Mouse (Mus musculus): ENCODE measurements at regions not wholly inside any gene's neighbourhood (a gene's known extent, or its start where the extent isn't known, plus 50 kb on each side); places are given as distances from the start of the nearest gene placed in this dataset.

DNA sequence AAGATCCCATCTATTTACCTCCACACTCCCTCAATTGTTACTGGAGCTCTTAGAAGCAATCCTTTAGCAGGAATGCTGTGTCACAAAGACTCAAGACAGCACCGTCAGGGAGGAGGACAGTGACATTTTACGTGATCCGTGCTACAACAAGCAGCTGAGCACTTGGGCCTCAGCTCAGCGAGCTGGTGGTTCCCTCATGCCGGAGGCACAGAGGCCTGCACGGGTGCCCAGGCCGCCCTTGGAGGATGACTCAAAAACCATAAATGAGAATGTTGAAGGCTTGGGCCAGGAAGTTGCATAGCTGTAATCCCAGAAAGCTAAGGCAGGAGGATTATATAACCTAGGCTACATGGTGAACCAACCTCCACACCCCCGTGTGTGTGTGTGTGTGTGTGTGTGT, 89.6 kb upstream of the Spred2 start:
- Histone ChIP-seq H3K27me3 (ENCODE audit: control insufficient read depth, insufficient read depth, low read length, poor library complexity, severe bottlenecking) (no peaks in the 10 kb centered on the region), H3K4me3 (ENCODE audit: low read depth, low read length) (peak overlapping the region; percentile 16), H3K9ac (ENCODE audit: low read depth, poor library complexity, severe bottlenecking) (peak overlapping the region; percentile 70; the same call in 1 of the 2 replicates), H3K4me1 (ENCODE audit: control insufficient read depth, insufficient read depth, low read length) (no peaks in the 10 kb centered on the region), H3K36me3 (ENCODE audit: control insufficient read depth, insufficient read depth, low read length, poor library complexity, severe bottlenecking) (0 out of 2 replicates have a peak, but pooled peaks cover 2% of the 10 kb centered on the region), H3K9me3 (replicated peaks; ENCODE audit: control insufficient read depth, insufficient read depth, low read length, poor library complexity, severe bottlenecking) (no peaks in the 10 kb centered on the region), H3K27ac (ENCODE audit: insufficient read depth, low read length) (peak overlapping the region; percentile 46; the same call in 1 of the 2 replicates)
- TF ChIP-seq CTCF (IDR thresholded peaks at IDR 0.05; ENCODE audit: low read depth, low read length) (no peak), POLR2A (IDR thresholded peaks at IDR 0.05; ENCODE audit: insufficient read depth, low read length) (no peak), EP300 (IDR thresholded peaks at IDR 0.05; ENCODE audit: insufficient read depth, low read depth, low read length) (no peak)

- peak overlapping the region; percentile 70 for H3K9ac ChIP-seq (ENCODE audit: low read depth, poor library complexity, severe bottlenecking)
- no peaks in the 10 kb centered on the region for H3K4me1 ChIP-seq (ENCODE audit: control insufficient read depth, insufficient read depth, low read length)
- peak overlapping the region; percentile 46; the same call in 1 of the 2 replicates for H3K27ac ChIP-seq (ENCODE audit: insufficient read depth, low read length)
- 0 out of 2 replicates have a peak, but pooled peaks cover 2% of the 10 kb centered on the region for H3K36me3 ChIP-seq (ENCODE audit: control insufficient read depth, insufficient read depth, low read length, poor library complexity, severe bottlenecking)
- no peaks in the 10 kb centered on the region for H3K27me3 ChIP-seq (ENCODE audit: control insufficient read depth, insufficient read depth, low read length, poor library complexity, severe bottlenecking)
- H3K4me3 ChIP-seq (ENCODE audit: low read depth, low read length): peak overlapping the region; percentile 87
- TF ChIP-seq CTCF (IDR thresholded peaks at IDR 0.05; ENCODE audit: low read depth, low read length): peak; percentile 48
- no peak for TF ChIP-seq EP300 (IDR thresholded peaks at IDR 0.05; ENCODE audit: insufficient read depth, low read depth, low read length)
- TF ChIP-seq POLR2A (IDR thresholded peaks at IDR 0.05; ENCODE audit: insufficient read depth, low read length): no peak
- no peaks in the 10 kb centered on the region for H3K9me3 ChIP-seq (replicated peaks; ENCODE audit: control insufficient read depth, insufficient read depth, low read length, poor library complexity, severe bottlenecking)
Observed at GRCm38 (mm10) chr11:19835221-19835745, 88.9 kb upstream of the Spred2 start.

GRCm38 (mm10) chr11:19838932-19839331, 85.2 kb upstream of the Spred2 start:
- Histone ChIP-seq H3K36me3 (ENCODE audit: control insufficient read depth, insufficient read depth, low read length, poor library complexity, severe bottlenecking) (0 out of 2 replicates have a peak, but pooled peaks cover 2% of the 10 kb centered on the region), H3K4me3 (ENCODE audit: low read depth, low read length) (no peak overlapping the region), H3K9ac (ENCODE audit: low read depth, poor library complexity, severe bottlenecking) (no peak overlapping the region), H3K9me3 (replicated peaks; ENCODE audit: control insufficient read depth, insufficient read depth, low read length, poor library complexity, severe bottlenecking) (no peaks in the 10 kb centered on the region), H3K27me3 (ENCODE audit: control insufficient read depth, insufficient read depth, low read length, poor library complexity, severe bottlenecking) (no peaks in the 10 kb centered on the region), H3K4me1 (ENCODE audit: control insufficient read depth, insufficient read depth, low read length) (no peaks in the 10 kb centered on the region), H3K27ac (ENCODE audit: insufficient read depth, low read length) (no peak overlapping the region)
- TF ChIP-seq CTCF (IDR thresholded peaks at IDR 0.05; ENCODE audit: low read depth, low read length) (no peak), POLR2A (IDR thresholded peaks at IDR 0.05; ENCODE audit: insufficient read depth, low read length) (no peak), EP300 (IDR thresholded peaks at IDR 0.05; ENCODE audit: insufficient read depth, low read depth, low read length) (no peak)

GRCm38 (mm10) chr11:19843084-19843483, 81.1 kb upstream of the Spred2 start:
- Histone ChIP-seq H3K36me3 (ENCODE audit: control insufficient read depth, insufficient read depth, low read length, poor library complexity, severe bottlenecking) (no peaks in the 10 kb centered on the region), H3K4me3 (ENCODE audit: low read depth, low read length) (no peak overlapping the region), H3K4me1 (ENCODE audit: control insufficient read depth, insufficient read depth, low read length) (no peaks in the 10 kb centered on the region), H3K9ac (ENCODE audit: low read depth, poor library complexity, severe bottlenecking) (no peak overlapping the region), H3K27ac (ENCODE audit: insufficient read depth, low read length) (no peak overlapping the region), H3K27me3 (ENCODE audit: control insufficient read depth, insufficient read depth, low read length, poor library complexity, severe bottlenecking) (no peaks in the 10 kb centered on the region), H3K9me3 (replicated peaks; ENCODE audit: control insufficient read depth, insufficient read depth, low read length, poor library complexity, severe bottlenecking) (no peaks in the 10 kb centered on the region)
- TF ChIP-seq POLR2A (IDR thresholded peaks at IDR 0.05; ENCODE audit: insufficient read depth, low read length): no peak
- TF ChIP-seq EP300 (IDR thresholded peaks at IDR 0.05; ENCODE audit: insufficient read depth, low read depth, low read length): no peak
- no peak for TF ChIP-seq CTCF (IDR thresholded peaks at IDR 0.05; ENCODE audit: low read depth, low read length)

GRCm38 (mm10) chr11:19847910-19848309, 76.3 kb upstream of the Spred2 start:
- peak overlapping the region; percentile 65 for H3K4me3 ChIP-seq (ENCODE audit: low read depth, low read length)
- peak overlapping the region; percentile 73 for H3K9ac ChIP-seq (ENCODE audit: low read depth, poor library complexity, severe bottlenecking)
- no peaks in the 10 kb centered on the region for H3K27me3 ChIP-seq (ENCODE audit: control insufficient read depth, insufficient read depth, low read length, poor library complexity, severe bottlenecking)
- peak; percentile 67 for TF ChIP-seq POLR2A (IDR thresholded peaks at IDR 0.05; ENCODE audit: insufficient read depth, low read length)
- no peak for TF ChIP-seq EP300 (IDR thresholded peaks at IDR 0.05; ENCODE audit: insufficient read depth, low read depth, low read length)
- H3K36me3 ChIP-seq (ENCODE audit: control insufficient read depth, insufficient read depth, low read length, poor library complexity, severe bottlenecking): no peaks in the 10 kb centered on the region
- no peaks in the 10 kb centered on the region for H3K9me3 ChIP-seq (replicated peaks; ENCODE audit: control insufficient read depth, insufficient read depth, low read length, poor library complexity, severe bottlenecking)
- H3K4me1 ChIP-seq (ENCODE audit: control insufficient read depth, insufficient read depth, low read length): no peaks in the 10 kb centered on the region
- H3K27ac ChIP-seq (ENCODE audit: insufficient read depth, low read length): peak overlapping the region; percentile 92

GRCm38 (mm10) chr11:19848412-19848811, 75.8 kb upstream of the Spred2 start:
- Histone ChIP-seq H3K4me1 (ENCODE audit: control insufficient read depth, insufficient read depth, low read length) (no peaks in the 10 kb centered on the region), H3K36me3 (ENCODE audit: control insufficient read depth, insufficient read depth, low read length, poor library complexity, severe bottlenecking) (no peaks in the 10 kb centered on the region), H3K4me3 (ENCODE audit: low read depth, low read length) (peak overlapping the region; percentile 65), H3K9me3 (replicated peaks; ENCODE audit: control insufficient read depth, insufficient read depth, low read length, poor library complexity, severe bottlenecking) (no peaks in the 10 kb centered on the region), H3K27me3 (ENCODE audit: control insufficient read depth, insufficient read depth, low read length, poor library complexity, severe bottlenecking) (no peaks in the 10 kb centered on the region), H3K9ac (ENCODE audit: low read depth, poor library complexity, severe bottlenecking) (peak overlapping the region; percentile 73), H3K27ac (ENCODE audit: insufficient read depth, low read length) (peak overlapping the region; percentile 92)
- TF ChIP-seq CTCF (IDR thresholded peaks at IDR 0.05; ENCODE audit: low read depth, low read length) (no peak), POLR2A (IDR thresholded peaks at IDR 0.05; ENCODE audit: insufficient read depth, low read length) (no peak), EP300 (IDR thresholded peaks at IDR 0.05; ENCODE audit: insufficient read depth, low read depth, low read length) (no peak)
